Mouse (Mus musculus): ENCODE results near the gene Neu4. TPM values are rescaled to one million over a fixed set of nuclear protein-coding genes. Genes with fewer than 3 reads are reported as not detected.

The Neu4 gene
- polyA plus RNA-seq (2012; rRNA removed), result 0.10 TPM in 1 of 2 replicates, not detected in the other

DNA sequence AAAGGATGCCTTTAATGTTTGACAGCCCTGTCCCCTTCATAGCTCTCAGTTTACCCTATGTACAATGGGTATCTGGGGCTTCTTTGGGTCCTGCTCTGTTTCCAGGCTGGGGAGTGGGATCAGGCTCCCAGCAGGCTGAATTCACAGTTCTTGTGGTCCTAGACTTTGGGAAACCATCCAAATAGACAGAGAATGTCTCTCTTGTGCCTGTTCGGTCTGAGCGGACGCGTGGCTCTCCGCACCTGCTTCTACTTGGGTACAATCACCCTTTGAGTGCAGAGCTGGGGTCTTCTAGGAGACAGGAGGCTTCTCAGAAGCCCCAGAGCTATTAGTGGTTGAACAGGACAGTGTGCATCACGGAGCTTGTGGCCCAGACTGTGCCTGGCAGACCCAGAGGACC lies at the start of gene Neu4:
TSS of gene Neu4 (plus strand) at position 301 of the 400 bp plus-strand sequence.

GRCm38 (mm10) chr1:93990209-93990608 lies 30.0 kb upstream of the Neu4 start, which contains the start of gene Gal3st2c:
TSS of gene Gal3st2c (plus strand) at chr1:93990509.

GRCm38 (mm10) chr1:94052373-94052772 lies 32.1 kb downstream of the Neu4 start, which contains the start of gene Pdcd1:
TSS of gene Pdcd1 (minus strand) at chr1:94052553.

Other genes with a start within 250 kb of the Neu4 start
- gene Dtymk, start 218.5 kb upstream of the Neu4 start, polyA plus RNA-seq (2012; rRNA removed), result 70.0 and 83.6 TPM in 2 replicates
- gene Ing5, start 216.5 kb upstream of the Neu4 start, polyA plus RNA-seq (2012; rRNA removed), result 10.1 and 12.1 TPM in 2 replicates
- 49.4 and 55.2 TPM in 2 replicates for gene D2hgdh, start 195.5 kb upstream of the Neu4 start, polyA plus RNA-seq (2012; rRNA removed)
- gene Gal3st2, start 159.1 kb upstream of the Neu4 start, polyA plus RNA-seq (2012; rRNA removed), result 0.30 and 0.33 TPM in 2 replicates
- 0.64 and 0.73 TPM in 2 replicates for gene Gal3st2b, start 102.1 kb upstream of the Neu4 start, polyA plus RNA-seq (2012; rRNA removed)
- gene Gal3st2c, start 29.9 kb upstream of the Neu4 start, polyA plus RNA-seq (2012; rRNA removed), result 0.17 and 0.20 TPM in 2 replicates
- gene Pdcd1, start 32.1 kb downstream of the Neu4 start, polyA plus RNA-seq (2012; rRNA removed), result 7.9 and 8.3 TPM in 2 replicates

Measured in ovary, adult 2 months (tissue).